Mouse (Mus musculus): ENCODE results near the gene Alcam.

Alcam gene

DNA sequence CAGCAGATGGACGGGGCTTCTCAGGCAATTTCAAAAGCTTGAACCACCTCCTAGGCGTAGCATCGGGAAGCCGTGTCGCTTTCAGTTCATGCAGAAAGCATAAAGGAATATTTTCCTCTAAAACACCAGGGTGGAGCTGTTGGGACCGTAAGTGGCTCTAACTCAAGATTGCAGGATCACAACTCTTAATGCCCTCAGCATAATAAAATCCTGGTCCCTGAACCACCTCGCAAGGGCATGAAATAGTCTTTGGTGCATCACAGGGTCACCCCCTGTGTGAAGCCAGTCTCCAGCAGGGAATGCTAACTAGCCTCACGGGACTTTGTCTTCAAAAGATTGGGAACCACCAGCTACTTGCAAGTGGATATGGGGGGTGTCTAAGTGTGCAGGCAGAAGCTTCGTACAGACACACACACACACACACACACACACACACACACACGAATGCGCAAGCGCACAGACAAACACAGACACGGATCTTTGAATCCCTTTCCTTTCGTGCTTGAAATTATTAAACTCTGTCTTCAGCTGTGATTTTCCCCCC is at the start of gene Alcam:
TSS of gene Alcam (minus strand) at position 104 of the 544 bp plus-strand sequence.
- peak; percentile 52 to 59 for DNase-seq (ENCODE audit: low spot score in 2 of 2)

DNA sequence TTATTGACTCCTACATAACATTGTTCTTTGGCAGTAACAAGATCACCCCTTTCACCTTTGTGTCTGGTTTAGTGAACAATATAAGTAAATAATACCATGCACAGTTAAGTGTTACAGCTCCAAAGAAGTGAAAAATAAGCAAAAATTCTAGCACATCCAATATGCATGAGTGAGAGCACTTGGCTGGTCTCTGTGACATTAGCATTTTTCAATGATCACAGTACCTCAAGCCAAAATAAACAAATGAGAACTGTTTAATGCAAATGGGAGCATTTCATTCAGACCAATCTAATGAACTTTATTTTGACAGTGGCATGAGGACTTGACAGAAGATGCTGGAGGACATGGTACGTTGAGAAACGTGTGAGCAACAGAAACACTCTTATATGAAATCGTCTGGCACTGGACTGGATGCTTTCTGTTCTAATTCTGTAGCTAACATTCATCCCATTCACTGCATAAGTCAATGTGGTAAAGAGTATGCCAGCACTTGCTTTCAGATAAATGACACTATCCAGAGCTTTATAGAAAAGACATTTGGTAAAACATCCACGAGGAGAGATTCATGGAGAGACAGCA is 45.0 kb upstream of the Alcam start:
- DNase-seq (ENCODE audit: low spot score in 2 of 2): no peak

- no peak for DNase-seq (ENCODE audit: low spot score in 2 of 2)
Measured at GRCm38 (mm10) chr16:52490542-52490941, 36.7 kb upstream of the Alcam start.

GRCm38 (mm10) chr16:52474235-52474634 is 20.4 kb upstream of the Alcam start:
- no peak for DNase-seq (ENCODE audit: low spot score in 2 of 2)

DNA sequence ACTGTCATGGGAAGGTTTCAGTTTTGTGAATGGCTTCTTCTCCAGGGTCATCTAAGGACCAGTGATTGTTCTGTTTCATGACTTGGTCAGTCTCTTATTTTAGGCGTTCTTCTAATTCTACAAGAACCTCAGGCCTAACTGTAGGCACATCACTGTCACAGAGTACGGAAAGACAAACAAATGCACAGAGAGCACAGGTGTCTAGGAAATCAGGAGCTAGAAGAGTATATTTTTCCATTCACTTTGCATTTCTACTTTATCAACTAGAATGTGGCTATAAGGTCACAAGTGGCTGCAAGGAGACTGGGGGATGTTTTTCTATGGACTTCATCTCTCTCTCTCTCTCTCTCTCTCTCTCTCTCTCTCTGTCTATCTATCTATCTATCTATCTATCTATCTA is 19.2 kb upstream of the Alcam start:
- DNase-seq (ENCODE audit: low spot score in 2 of 2): no peak

DNA sequence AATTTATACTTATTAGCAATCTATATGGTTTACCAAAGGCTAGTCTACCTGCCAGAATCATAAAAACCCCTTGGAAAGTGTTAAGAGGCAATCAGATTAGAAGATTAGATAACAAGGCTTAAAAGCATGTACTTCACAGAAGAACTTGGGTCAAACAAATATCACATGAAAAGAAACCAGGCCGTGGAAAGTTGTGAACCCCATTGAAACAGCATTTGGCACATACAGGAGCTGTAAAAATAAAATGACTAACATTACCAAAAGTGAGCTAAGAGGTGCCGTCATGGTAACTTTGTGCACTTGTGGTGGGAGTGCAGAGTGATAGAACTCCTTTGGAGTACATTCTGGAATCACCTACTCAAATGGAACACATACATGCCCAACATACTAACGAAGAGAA is 18.8 kb upstream of the Alcam start:
- DNase-seq (ENCODE audit: low spot score in 2 of 2): no peak

GRCm38 (mm10) chr16:52472059-52472458 is 18.2 kb upstream of the Alcam start:
- no peak for DNase-seq (ENCODE audit: low spot score in 2 of 2)

DNA sequence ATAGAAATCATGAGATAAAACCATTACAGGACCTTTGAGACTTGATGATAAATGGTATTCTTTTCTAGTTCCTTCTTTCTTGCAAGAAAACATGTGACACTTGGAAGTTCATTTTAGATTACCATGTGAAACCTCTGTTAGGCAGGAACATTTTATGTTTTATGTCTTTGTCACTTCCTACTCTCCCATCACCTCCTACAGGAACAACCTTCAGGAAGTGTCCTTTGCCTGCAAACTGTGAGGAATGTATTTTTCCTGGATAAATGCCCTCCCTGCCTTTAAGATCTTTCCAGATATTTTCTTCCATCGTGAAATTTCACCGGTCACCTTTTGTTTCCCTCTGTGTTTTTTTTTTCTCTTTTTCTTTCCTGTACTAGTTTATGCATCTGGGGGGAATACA is 17.0 kb upstream of the Alcam start:
- no peak for DNase-seq (ENCODE audit: low spot score in 2 of 2)

DNA sequence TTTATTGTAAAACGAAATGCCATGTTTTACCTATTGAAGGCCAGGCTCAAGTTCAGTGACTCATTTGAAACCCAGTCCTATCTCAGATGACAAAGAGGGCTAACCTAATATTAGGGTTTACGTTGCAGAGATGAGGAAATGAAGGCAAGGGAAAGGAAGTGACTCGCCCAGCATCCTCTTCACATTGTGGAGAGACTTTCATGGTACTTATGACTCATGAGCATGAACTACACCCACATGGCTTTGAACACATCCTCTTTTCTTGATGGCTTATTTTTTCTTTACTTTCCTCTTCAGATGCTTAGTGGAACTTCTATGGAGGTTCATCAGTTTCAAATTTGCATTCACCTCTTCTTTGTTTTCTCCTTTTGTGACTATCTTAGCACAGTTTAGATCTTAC is 16.4 kb upstream of the Alcam start:
- no peak for DNase-seq (ENCODE audit: low spot score in 2 of 2)

GRCm38 (mm10) chr16:52468426-52468825 is 14.6 kb upstream of the Alcam start:
- DNase-seq (ENCODE audit: low spot score in 2 of 2): no peak

GRCm38 (mm10) chr16:52466770-52467169 is 12.9 kb upstream of the Alcam start:
- no peak for DNase-seq (ENCODE audit: low spot score in 2 of 2)

DNA sequence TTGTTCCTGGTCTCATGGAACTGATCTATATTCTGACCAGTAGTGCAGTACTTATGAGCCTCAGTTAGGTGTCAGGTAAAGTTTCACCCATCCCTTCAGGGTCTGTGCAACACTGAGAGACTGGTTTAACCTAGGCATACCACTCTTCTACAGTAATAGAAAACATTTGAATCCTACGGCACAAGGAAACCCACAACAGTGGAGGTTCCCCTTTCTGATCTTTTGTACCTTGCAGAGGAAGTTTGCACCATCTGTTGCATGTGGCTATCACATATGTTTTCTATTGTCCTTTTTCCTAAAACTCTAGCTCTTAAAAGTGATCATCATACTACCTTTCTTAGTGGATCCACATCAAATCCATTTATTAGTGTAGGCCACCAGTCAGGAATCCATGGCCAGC is 10.7 kb upstream of the Alcam start:
- no peak for DNase-seq (ENCODE audit: low spot score in 2 of 2)

GRCm38 (mm10) chr16:52452862-52453715 is 785 bp downstream of the Alcam start:
- DNase-seq (ENCODE audit: low spot score in 2 of 2): peak; percentile 97 to 98

DNA sequence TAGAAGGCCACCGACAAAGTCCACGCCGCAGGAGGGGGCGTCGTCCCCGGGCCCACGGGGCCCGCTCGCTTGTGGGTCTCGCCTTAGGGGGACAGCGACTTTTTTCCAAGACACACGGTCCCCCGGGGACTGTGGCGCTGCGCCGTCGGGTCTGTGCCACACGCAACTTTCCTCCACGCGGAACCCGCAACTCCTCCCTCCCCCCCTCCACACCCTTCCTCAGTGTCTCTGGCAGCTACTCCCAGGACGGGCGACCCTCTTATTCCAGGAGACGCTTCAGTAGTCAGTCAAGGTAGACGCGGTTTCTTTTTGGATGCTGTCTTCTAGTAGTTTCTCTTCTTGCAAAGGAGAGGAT is 1.4 kb downstream of the Alcam start:
- DNase-seq (ENCODE audit: low spot score in 2 of 2): peak in 1 of 2 experiments; percentile 17

GRCm38 (mm10) chr16:52451786-52452476 is 1.9 kb downstream of the Alcam start:
- DNase-seq (ENCODE audit: low spot score in 2 of 2): peak in 1 of 2 experiments; percentile 36

GRCm38 (mm10) chr16:52451101-52451785 is 2.6 kb downstream of the Alcam start:
- peak; percentile 13 to 34 for DNase-seq (ENCODE audit: low spot score in 2 of 2)

DNA sequence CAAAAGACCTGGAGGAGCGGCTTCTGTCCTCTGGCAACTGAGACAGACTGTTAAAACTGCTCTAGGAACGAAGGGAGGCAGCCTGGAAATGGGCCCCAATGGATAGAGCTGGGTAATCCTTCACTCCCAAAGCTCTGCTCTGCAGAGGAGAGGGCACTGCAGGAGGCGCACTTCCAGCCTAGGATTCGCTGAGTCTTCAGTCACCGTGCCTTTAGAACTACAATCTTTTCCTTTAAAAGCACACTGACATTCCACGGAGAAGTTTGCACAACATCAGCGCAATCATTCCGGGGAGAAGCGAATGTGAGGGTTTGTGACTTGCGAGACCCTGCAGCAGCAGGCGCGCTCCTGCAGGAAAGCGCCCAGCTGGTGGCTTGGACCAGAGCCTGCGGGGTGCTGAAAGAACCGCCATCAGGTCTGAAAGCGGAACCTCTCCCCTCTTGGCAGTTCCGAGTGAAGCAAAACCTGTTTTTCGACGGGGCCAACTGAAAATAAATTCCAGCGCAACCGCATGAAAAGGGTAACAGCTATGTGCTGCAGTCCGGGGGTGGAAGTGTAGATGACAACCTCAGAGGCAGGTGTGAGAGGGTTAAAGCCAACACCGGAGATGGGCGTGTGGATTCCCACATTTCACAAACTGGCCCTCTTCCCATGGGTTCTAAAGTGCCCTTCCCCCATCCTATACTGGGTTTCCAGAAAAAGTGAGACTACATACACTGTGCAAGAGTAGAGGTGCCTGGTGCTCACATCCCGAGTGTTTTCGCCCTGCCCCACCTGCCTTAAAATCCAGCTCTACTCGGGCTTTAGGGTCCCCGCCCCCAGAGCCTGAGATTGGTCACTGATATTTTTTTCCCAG is 3.4 kb downstream of the Alcam start:
- peak; percentile 33 to 60 for DNase-seq (ENCODE audit: low spot score in 2 of 2)

GRCm38 (mm10) chr16:52449889-52450244 is 4.0 kb downstream of the Alcam start:
- DNase-seq (ENCODE audit: low spot score in 2 of 2): peak in 1 of 2 experiments; percentile 5

GRCm38 (mm10) chr16:52445984-52446383 is 7.9 kb downstream of the Alcam start:
- DNase-seq (ENCODE audit: low spot score in 2 of 2): no peak

GRCm38 (mm10) chr16:52443635-52444505 is 10.0 kb downstream of the Alcam start:
- no peak for DNase-seq (ENCODE audit: low spot score in 2 of 2)

Measured in frontal cortex, postnatal 10 days (tissue).